Mouse (Mus musculus): ENCODE measurements around the gene Oprm1. TPM values are rescaled to one million over a fixed set of nuclear protein-coding genes. Genes with fewer than 3 reads are reported as not detected.

Oprm1 gene
- polyA plus RNA-seq, 1 experiment from 2014 or later: not detected

- Histone ChIP-seq H3K4me2 (replicated peaks) (no peak overlapping the region), H3K4me3 (replicated peaks) (no peak overlapping the region), H3K27ac (replicated peaks) (no peak overlapping the region), H3K9ac (no peak overlapping the region), H3K4me1 (no peaks in the 10 kb centered on the region), H3K36me3 (no peaks in the 10 kb centered on the region), H3K27me3 (no peaks in the 10 kb centered on the region), H3K9me3 (replicated peaks) (no peaks in the 10 kb centered on the region)
- 68% methylated on average over 3 of the region's 3 CpGs for WGBS
- ATAC-seq (ENCODE audit: insufficient number of reproducible peaks, low FRiP score, low TSS enrichment, low read depth): no peak
These were observed 138.5 kb downstream of the Oprm1 start for GRCm38 (mm10) chr10:6896659-6897303.

GRCm38 (mm10) chr10:6900126-6900525 lies 141.8 kb downstream of the Oprm1 start:
- Histone ChIP-seq H3K27me3 (no peaks in the 10 kb centered on the region), H3K9ac (no peak overlapping the region), H3K4me1 (no peaks in the 10 kb centered on the region), H3K4me2 (replicated peaks) (no peak overlapping the region), H3K9me3 (replicated peaks) (no peaks in the 10 kb centered on the region), H3K4me3 (replicated peaks) (no peak overlapping the region), H3K27ac (replicated peaks) (no peak overlapping the region), H3K36me3 (no peaks in the 10 kb centered on the region)
- ATAC-seq (ENCODE audit: insufficient number of reproducible peaks, low FRiP score, low TSS enrichment, low read depth): no peak
- 75% methylated on average over 4 of the region's 4 CpGs for WGBS

DNA sequence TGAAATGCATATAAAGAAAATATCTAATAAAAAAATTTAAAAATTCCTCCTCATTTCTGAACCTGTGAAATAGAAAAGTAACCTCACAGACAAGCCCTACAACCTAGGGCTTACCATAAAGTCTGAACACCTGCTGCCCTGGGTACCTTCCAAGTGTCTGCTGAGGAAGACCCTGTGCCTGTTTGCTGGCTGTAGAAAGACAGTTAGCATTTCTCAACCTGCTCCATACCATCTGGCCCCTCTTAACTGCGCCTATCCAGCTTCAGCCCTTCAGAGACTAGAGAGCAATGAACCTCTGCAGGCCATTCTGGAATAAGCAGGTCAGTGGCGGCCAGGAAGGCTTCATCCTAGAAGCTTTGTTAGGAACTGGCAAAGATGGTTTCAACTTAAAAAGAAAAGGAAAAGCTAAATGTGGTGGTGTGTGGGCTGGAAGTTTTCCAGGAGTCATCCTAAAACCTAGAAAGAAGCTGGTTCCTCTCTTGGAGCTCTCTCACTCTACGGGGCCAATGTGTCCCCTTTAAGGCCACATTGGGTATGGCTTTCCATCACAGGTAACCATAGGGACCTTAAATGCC lies 143.6 kb downstream of the Oprm1 start:
- 75% methylated on average over 3 of the region's 3 CpGs for WGBS
- no peak overlapping the region for H3K27ac ChIP-seq (replicated peaks)
- H3K4me3 ChIP-seq (replicated peaks): no peak overlapping the region
- H3K4me1 ChIP-seq: no peaks in the 10 kb centered on the region
- no peaks in the 10 kb centered on the region for H3K27me3 ChIP-seq
- ATAC-seq (ENCODE audit: insufficient number of reproducible peaks, low FRiP score, low TSS enrichment, low read depth): no peak
- H3K9me3 ChIP-seq (replicated peaks): no peaks in the 10 kb centered on the region
- no peak overlapping the region for H3K9ac ChIP-seq
- H3K4me2 ChIP-seq (replicated peaks): no peak overlapping the region
- H3K36me3 ChIP-seq: no peaks in the 10 kb centered on the region

GRCm38 (mm10) chr10:6909763-6910162 lies 151.5 kb downstream of the Oprm1 start:
- no peaks in the 10 kb centered on the region for H3K27me3 ChIP-seq
- no peaks in the 10 kb centered on the region for H3K9me3 ChIP-seq (replicated peaks)
- no peak overlapping the region for H3K4me3 ChIP-seq (replicated peaks)
- H3K9ac ChIP-seq: no peak overlapping the region
- no peak for ATAC-seq (ENCODE audit: insufficient number of reproducible peaks, low FRiP score, low TSS enrichment, low read depth)
- H3K27ac ChIP-seq (replicated peaks): no peak overlapping the region
- WGBS: 59% methylated on average over 2 of the region's 2 CpGs
- no peaks in the 10 kb centered on the region for H3K4me1 ChIP-seq
- no peaks in the 10 kb centered on the region for H3K36me3 ChIP-seq
- H3K4me2 ChIP-seq (replicated peaks): no peak overlapping the region

DNA sequence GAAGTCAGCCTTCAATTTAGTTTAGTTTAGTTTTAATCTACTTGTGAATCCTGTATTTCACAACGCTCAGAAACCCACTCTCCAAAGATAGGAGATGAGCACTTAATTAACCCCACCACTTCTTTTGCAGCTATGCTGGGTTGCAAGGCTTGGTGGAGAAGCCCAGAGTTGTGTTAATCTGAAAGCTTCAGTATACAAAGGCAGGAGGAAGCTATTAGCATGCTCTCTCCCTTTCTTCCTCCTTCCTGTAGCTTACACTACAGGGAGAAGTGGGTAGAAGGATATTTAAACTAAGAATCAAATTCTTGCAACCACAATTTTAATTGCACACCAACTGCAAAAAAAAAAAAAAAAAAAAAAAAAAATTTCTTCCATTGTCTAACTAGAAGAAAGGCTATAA lies 157.7 kb downstream of the Oprm1 start:
- Histone ChIP-seq H3K9me3 (replicated peaks) (no peaks in the 10 kb centered on the region), H3K4me2 (replicated peaks) (no peak overlapping the region), H3K27me3 (no peaks in the 10 kb centered on the region), H3K4me1 (0 out of 2 replicates have a peak, but pooled peaks cover 7% of the 10 kb centered on the region), H3K9ac (no peak overlapping the region), H3K36me3 (no peaks in the 10 kb centered on the region), H3K27ac (replicated peaks) (peak overlapping the region; percentile 44; the same call in 1 of the 2 replicates), H3K4me3 (replicated peaks) (no peak overlapping the region)
- no peak for ATAC-seq (ENCODE audit: insufficient number of reproducible peaks, low FRiP score, low TSS enrichment, low read depth)
- WGBS: 33% methylated on average over 1 of the region's 1 CpGs

GRCm38 (mm10) chr10:6916545-6917257 lies 158.4 kb downstream of the Oprm1 start:
- Histone ChIP-seq H3K9me3 (replicated peaks) (no peaks in the 10 kb centered on the region), H3K36me3 (no peaks in the 10 kb centered on the region), H3K4me2 (replicated peaks) (peak overlapping the region; percentile 15; the same call in 1 of the 2 replicates), H3K4me3 (replicated peaks) (no peak overlapping the region), H3K27me3 (no peaks in the 10 kb centered on the region), H3K4me1 (0 out of 2 replicates have a peak, but pooled peaks cover 7% of the 10 kb centered on the region), H3K9ac (no peak overlapping the region), H3K27ac (replicated peaks) (peak overlapping the region; percentile 48; the same call in 1 of the 2 replicates)
- WGBS: 11% methylated on average over 6 of the region's 6 CpGs
- ATAC-seq (ENCODE audit: insufficient number of reproducible peaks, low FRiP score, low TSS enrichment, low read depth): peak; percentile 67

DNA sequence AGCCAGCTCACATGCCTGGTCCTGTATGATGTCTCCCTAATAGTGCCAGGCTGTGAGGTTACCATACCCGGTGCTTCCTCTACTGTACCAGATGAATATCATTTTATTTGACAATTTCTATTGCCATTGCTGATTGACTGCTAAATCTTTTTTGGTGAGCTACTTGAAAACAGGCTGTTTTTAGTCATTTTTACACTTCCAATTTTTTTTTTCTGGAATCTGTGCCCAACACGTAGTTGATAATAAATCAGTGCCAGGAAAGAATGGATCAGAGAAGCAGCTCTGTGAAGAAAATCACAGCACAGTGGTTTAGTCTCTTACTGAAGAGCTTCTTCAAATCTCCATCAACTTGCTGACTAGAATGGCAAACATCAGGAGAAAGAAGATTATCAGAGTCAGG lies 168.4 kb downstream of the Oprm1 start:
- Histone ChIP-seq H3K9me3 (replicated peaks) (no peaks in the 10 kb centered on the region), H3K27ac (replicated peaks) (no peak overlapping the region)
- 79% methylated on average over 2 of the region's 2 CpGs for WGBS

DNA sequence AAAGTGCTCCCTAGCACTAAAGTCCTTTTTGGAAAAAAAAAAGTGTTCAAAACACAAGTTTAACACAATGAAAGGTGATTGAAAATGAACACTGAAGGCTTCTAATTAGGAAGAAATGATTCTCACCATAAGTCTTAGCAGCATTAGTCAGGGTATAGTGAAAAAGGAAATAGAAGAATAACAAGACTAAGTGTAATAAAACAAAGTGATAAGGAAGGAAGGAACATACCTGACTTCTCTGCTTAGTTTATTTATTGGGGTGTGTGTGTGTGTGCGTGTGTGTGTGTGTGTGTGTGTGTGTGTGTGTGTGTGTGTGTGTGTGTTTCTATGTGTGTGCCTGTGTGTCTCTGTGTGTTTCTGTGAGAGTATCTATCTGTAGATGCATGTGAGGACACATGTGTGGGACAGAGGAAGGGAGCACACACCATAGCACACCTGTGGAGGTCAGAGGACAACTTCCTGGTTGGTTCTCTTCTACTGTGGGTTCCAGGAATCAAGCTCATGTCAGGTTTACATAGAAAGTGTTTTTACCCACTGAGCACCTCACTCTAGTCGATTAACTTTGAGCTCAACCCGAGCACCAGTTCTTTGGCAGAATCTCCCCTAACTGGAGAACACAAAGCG lies 169.4 kb downstream of the Oprm1 start:
- Histone ChIP-seq H3K4me2 (replicated peaks) (no peak overlapping the region), H3K27ac (replicated peaks) (no peak overlapping the region), H3K9ac (no peak overlapping the region), H3K27me3 (no peaks in the 10 kb centered on the region), H3K4me1 (no peaks in the 10 kb centered on the region), H3K4me3 (replicated peaks) (no peak overlapping the region), H3K36me3 (no peaks in the 10 kb centered on the region), H3K9me3 (replicated peaks) (no peaks in the 10 kb centered on the region)
- 80% methylated on average over 4 of the region's 4 CpGs for WGBS
- no peak for ATAC-seq (ENCODE audit: insufficient number of reproducible peaks, low FRiP score, low TSS enrichment, low read depth)

More for the DNA sequence above, 168.4 kb downstream of the Oprm1 start:
- Histone ChIP-seq H3K9ac (no peak overlapping the region), H3K4me1 (no peaks in the 10 kb centered on the region), H3K4me2 (replicated peaks) (no peak overlapping the region), H3K36me3 (no peaks in the 10 kb centered on the region), H3K27me3 (no peaks in the 10 kb centered on the region), H3K4me3 (replicated peaks) (no peak overlapping the region)
- no peak for ATAC-seq (ENCODE audit: insufficient number of reproducible peaks, low FRiP score, low TSS enrichment, low read depth)

- no peak overlapping the region for H3K9ac ChIP-seq
- H3K4me3 ChIP-seq (replicated peaks): no peak overlapping the region
- 64% methylated on average over 1 of the region's 1 CpGs for WGBS
- H3K36me3 ChIP-seq: no peaks in the 10 kb centered on the region
- no peaks in the 10 kb centered on the region for H3K27me3 ChIP-seq
- no peak overlapping the region for H3K4me2 ChIP-seq (replicated peaks)
- H3K4me1 ChIP-seq: no peaks in the 10 kb centered on the region
- H3K9me3 ChIP-seq (replicated peaks): no peaks in the 10 kb centered on the region
- no peak for ATAC-seq (ENCODE audit: insufficient number of reproducible peaks, low FRiP score, low TSS enrichment, low read depth)
- H3K27ac ChIP-seq (replicated peaks): no peak overlapping the region
These were observed 170.6 kb downstream of the Oprm1 start for GRCm38 (mm10) chr10:6928905-6929304.

DNA sequence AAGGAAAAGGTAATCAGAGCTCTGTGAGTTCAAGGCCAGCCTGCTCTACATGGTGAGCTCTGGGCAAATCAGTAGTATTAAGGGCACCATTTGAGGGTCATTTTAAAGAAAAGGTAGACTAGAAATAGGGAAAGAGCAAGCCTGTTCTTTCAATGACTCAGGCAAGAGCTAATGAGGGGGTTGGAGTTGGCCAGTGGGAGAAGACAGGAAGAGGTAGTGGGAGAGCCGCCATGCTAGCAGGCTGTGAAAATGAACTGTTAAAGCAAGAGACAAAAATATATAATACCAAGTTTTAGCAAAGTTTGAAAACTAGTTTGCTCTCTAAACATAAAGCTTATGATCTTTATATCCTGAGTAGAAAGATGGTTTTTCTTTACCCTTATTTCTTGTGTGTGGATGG lies 172.1 kb downstream of the Oprm1 start:
- no peak overlapping the region for H3K27ac ChIP-seq (replicated peaks)
- no peak for ATAC-seq (ENCODE audit: insufficient number of reproducible peaks, low FRiP score, low TSS enrichment, low read depth)
- H3K27me3 ChIP-seq: no peaks in the 10 kb centered on the region
- H3K4me1 ChIP-seq: no peaks in the 10 kb centered on the region
- WGBS: 93% methylated on average over 1 of the region's 1 CpGs
- H3K36me3 ChIP-seq: no peaks in the 10 kb centered on the region
- no peak overlapping the region for H3K9ac ChIP-seq
- H3K4me3 ChIP-seq (replicated peaks): no peak overlapping the region
- no peak overlapping the region for H3K4me2 ChIP-seq (replicated peaks)
- H3K9me3 ChIP-seq (replicated peaks): no peaks in the 10 kb centered on the region

DNA sequence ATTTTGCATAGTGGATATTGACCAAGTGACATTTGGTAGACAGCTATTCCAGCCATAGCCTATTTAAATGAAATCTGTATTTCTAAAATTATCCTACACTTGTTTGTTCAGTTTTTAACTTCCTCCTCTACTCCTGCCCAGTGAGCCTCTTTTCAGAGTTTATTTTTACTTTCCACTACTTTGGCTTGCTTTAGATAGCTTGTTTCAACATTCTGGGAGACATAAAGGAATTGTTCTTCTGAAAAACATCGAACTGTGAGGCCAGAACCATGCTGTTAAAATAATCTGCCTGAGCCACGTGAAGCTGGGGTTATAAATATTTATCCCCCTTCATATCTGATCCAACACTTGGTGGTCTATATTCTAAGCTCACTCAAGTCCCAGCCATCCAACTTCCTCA lies 172.6 kb downstream of the Oprm1 start:
- H3K27me3 ChIP-seq: no peaks in the 10 kb centered on the region
- no peak overlapping the region for H3K27ac ChIP-seq (replicated peaks)
- WGBS: 66% methylated on average over 2 of the region's 2 CpGs
- H3K4me2 ChIP-seq (replicated peaks): no peak overlapping the region
- H3K4me3 ChIP-seq (replicated peaks): no peak overlapping the region
- no peaks in the 10 kb centered on the region for H3K9me3 ChIP-seq (replicated peaks)
- no peaks in the 10 kb centered on the region for H3K4me1 ChIP-seq
- no peak overlapping the region for H3K9ac ChIP-seq
- no peak for ATAC-seq (ENCODE audit: insufficient number of reproducible peaks, low FRiP score, low TSS enrichment, low read depth)
- no peaks in the 10 kb centered on the region for H3K36me3 ChIP-seq
